Mouse (Mus musculus): ENCODE measurements around the gene Cldn19.

The Cldn19 gene

DNA sequence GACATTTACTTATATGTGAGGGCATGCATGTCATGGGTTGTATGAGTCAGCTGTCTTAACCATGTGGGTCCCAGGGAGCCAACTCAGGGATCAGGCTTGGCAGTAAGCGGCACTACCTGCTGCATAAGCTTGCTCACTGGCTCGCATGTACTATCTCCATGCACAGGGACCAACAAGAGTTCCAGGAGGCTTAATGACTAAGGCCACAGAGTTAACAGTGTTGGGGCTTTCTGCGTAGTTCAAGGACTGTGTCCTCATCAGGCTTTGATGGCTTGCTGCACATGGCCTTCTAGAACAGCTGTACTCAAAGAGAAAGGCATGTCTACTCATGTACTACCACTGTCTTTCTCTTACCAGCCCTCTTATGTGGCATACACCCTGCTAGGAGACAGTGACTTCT, 45.5 kb downstream of the Cldn19 start:
- no peak for DNase-seq (ENCODE audit: low spot score)

DNA sequence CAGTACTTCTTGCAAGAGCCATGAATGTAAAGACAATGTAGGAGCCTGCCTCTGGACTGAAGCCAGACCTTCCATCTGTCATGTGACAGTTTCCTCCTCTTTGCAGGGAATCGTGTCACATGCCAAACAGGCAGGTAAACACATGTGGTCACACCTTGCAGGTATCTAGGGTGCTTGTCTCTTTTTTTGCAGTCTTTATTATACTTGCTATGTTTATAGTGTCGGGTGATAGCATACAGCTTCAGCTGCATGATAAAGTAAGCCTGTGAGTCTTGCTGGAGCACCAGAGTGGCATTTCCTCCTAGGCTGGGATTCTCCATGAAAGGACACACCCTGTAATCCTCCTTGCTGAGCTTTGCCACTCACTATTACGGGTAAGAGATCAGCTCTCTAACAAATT, 46.6 kb downstream of the Cldn19 start:
- no peak for DNase-seq (ENCODE audit: low spot score)

DNA sequence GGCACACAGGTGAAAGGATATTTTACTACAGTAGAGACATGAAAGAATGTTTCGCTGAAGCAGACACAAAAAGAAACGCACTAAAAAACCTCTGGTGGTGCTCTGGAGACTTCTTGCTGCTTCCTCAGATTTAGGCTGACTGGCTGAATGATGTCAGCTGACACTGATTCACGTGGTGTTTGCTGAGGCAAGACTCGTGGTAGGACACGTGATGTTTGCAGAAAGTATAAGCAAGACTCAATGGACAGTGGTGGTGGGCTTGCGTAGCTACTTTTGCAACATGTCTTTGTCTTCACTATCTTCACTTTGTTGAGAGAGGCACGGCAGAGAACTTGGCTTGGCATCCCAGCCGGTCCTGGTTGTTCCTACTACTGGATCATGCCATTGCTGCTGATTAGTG, 48.1 kb downstream of the Cldn19 start:
- DNase-seq (ENCODE audit: low spot score): no peak

DNA sequence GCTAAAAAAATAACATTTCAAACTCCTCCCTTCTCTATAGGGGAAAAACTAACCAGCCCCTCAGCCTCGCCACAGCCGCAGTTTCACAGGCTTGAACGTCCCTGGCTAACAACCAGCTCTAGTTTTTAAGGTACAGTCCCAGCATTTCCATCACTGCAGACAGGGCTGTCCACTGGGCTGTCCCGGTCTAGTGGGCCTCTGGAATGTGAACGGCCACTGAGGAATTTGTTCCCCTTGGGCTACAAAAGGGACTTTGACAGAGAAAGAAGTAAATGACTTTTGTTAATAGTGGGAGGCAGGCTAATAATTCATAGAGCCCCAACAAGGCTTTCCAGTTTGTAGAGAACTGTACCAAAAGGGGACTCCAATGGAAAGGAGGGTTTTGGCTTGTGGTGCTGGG, 50.2 kb downstream of the Cldn19 start:
- no peak for DNase-seq (ENCODE audit: low spot score)

All from ovary, postnatal 10 days (tissue).